Mouse (Mus musculus): ENCODE results near the gene Hamp2.

DNA sequence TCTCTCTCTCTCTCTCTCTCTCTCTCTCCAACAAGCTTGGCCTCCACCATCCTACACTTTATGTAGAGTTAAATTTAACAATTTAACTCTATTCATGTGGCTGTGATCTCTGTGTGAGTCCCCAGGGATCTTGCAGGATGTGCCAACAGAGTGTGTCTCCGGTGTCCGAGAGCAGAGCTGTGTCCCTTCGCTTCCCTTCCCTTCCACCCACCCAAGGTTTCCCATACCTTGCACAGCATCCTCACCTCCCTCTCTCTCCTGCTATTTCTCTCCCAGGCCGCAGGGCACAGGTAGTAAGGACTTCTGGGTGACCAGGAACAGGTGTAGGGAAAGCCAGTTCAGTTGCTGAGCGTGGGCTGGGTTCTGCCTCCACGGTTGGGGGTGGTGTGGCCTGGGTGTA, 45.5 kb downstream of the Hamp2 start:
- no peak for TF ChIP-seq POLR2A (IDR thresholded peaks at IDR 0.05; ENCODE audit: insufficient read length, low read depth)
- no peak for TF ChIP-seq TCF12 (IDR thresholded peaks at IDR 0.05; ENCODE audit: insufficient read depth, poor library complexity, severe bottlenecking)
- TF ChIP-seq POLR2AphosphoS2 (IDR thresholded peaks at IDR 0.05; ENCODE audit: insufficient read length, low read depth), result no peak

Data from myocyte (in vitro differentiated cells).